Mouse (Mus musculus) intestine, embryonic 16.5 days (tissue): ENCODE measurements around the gene Echs1. TPM values are rescaled to one million over a fixed set of nuclear protein-coding genes. Genes with fewer than 3 reads are reported as not detected.
A peak's percentile ranks its signal among the peaks of the same experiment; 100 is the strongest.

Experiments used
- ATAC-seq: fragments of 200-750 bp; cut with Nextera tagmentation; 2 replicates; pipeline ENCODE4 v1.8.0; 2017; ENCODE audit warnings: moderate TSS enrichment, moderate library complexity
- H3K27ac ChIP-seq: fragments of 300-500 bp; sonication (generic); 2 replicates; pipeline ENCODE4 v1.5.1; 2014; ENCODE audit warnings: mild to moderate bottlenecking, low read length
- H3K27me3 ChIP-seq: fragments of 300-500 bp; sonication (generic); replicated peaks from 2 replicates; pipeline ENCODE4 v1.6.1; 2014; ENCODE audit warnings: low read length, control low read depth, mixed read lengths; ENCODE audit not compliant: control insufficient read depth, insufficient read depth
- H3K36me3 ChIP-seq: fragments of 300-500 bp; sonication (generic); 2 replicates; pipeline ENCODE4 v1.6.1; 2014; ENCODE audit warnings: low read length, control low read depth; ENCODE audit not compliant: control insufficient read depth, insufficient read depth
- H3K4me1 ChIP-seq: fragments of 300-500 bp; sonication (generic); 2 replicates; pipeline ENCODE4 v1.6.1; 2014; ENCODE audit warnings: low read length, control low read depth, mixed read lengths; ENCODE audit not compliant: control insufficient read depth, insufficient read depth
- H3K4me2 ChIP-seq: fragments of 300-500 bp; sonication (generic); 2 replicates; pipeline ENCODE4 v1.6.1; 2014; ENCODE audit warnings: low read depth, low read length, control low read depth
- H3K4me3 ChIP-seq: fragments of 300-500 bp; sonication (generic); 2 replicates; pipeline ENCODE4 v1.5.1; 2014; ENCODE audit warnings: mild to moderate bottlenecking, low read length
- H3K9ac ChIP-seq: fragments of 300-500 bp; sonication (generic); 2 replicates; pipeline ENCODE4 v1.6.1; 2014; ENCODE audit warnings: low read depth, low read length
- H3K9me3 ChIP-seq: fragments of 300-500 bp; sonication (generic); 2 replicates; pipeline ENCODE4 v1.6.1; 2016; ENCODE audit warnings: low read length, control low read depth; ENCODE audit not compliant: control insufficient read depth
- WGBS: fragments of 180-500 bp; shearing (Covaris S2); extraction: QIAGEN DNeasy Blood & Tissue Kit; methylation state at CpG from one replicate; pipeline ENCODE4 v1.1.7; 2014; 5-methylcytosine and 5-hydroxymethylcytosine counted together
- polyA plus RNA-seq: library from polyadenylated mRNA; unstranded; fragments of >200 nt; fragmentation: Nextera tagmentation; extraction: Ambion mirVana; gene quantifications from 2 replicates; pipeline ENCODE4 v1.2.1, GENCODE M21; 2015

The Echs1 gene
- polyA plus RNA-seq, 1 experiment from 2014 or later = 216 TPM

GRCm38 (mm10) chr7:140057413-140058407, 58.6 kb downstream of the Echs1 start:
- H3K4me3 ChIP-seq = peak overlapping the region; percentile 51
- ATAC-seq = peak; percentile 64
- no peak overlapping the region for H3K27ac ChIP-seq
- 4% methylated on average over 53 of the region's 53 CpGs for whole genome bisulfite sequencing
- H3K4me2 ChIP-seq = peak overlapping the region; percentile 82
- peaks cover 71% of the 10 kb centered on the region for H3K27me3 ChIP-seq
- H3K9me3 ChIP-seq = no peaks in the 10 kb centered on the region
- no peaks in the 10 kb centered on the region; the same call in none of the 2 replicates for H3K4me1 ChIP-seq
- no peaks in the 10 kb centered on the region for H3K36me3 ChIP-seq
- peak overlapping the region; percentile 64 for H3K9ac ChIP-seq

Other genes starting within 250 kb of the Echs1 start
- 0.09 and 0.13 TPM in 2 replicates for gene Kndc1, start 221.8 kb downstream of the Echs1 start, polyA plus RNA-seq
- not detected in 2 replicates for gene Utf1, start 172.7 kb downstream of the Echs1 start, polyA plus RNA-seq
- gene 6430531B16Rik, start 137.7 kb downstream of the Echs1 start, polyA plus RNA-seq = 0.13 TPM in 1 of 2 replicates, not detected in the other
- gene Adam8, start 123.9 kb downstream of the Echs1 start, polyA plus RNA-seq = 1.0 and 1.2 TPM in 2 replicates
- 31.7 and 32.8 TPM in 2 replicates for gene Zfp511, start 80.1 kb downstream of the Echs1 start, polyA plus RNA-seq
- 34.3 and 35.3 TPM in 2 replicates for gene Tubgcp2, start 79.8 kb downstream of the Echs1 start, polyA plus RNA-seq
- not detected in 2 replicates for gene Msx3, start 67.4 kb downstream of the Echs1 start, polyA plus RNA-seq
- gene Caly, start 33.9 kb downstream of the Echs1 start, polyA plus RNA-seq = 3.0 and 3.1 TPM in 2 replicates
- gene Prap1, start 23.1 kb downstream of the Echs1 start, polyA plus RNA-seq = 902 and 1,035 TPM in 2 replicates
- 68.2 and 70.7 TPM in 2 replicates for gene Fuom, start 14.0 kb downstream of the Echs1 start, polyA plus RNA-seq
- 38.6 and 41.0 TPM in 2 replicates for gene Paox, start 677 bp downstream of the Echs1 start, polyA plus RNA-seq
- gene Mtg1, start 21.1 kb upstream of the Echs1 start, polyA plus RNA-seq = 31.1 and 33.3 TPM in 2 replicates
- gene Sprn, start 38.4 kb upstream of the Echs1 start, polyA plus RNA-seq = 0.89 and 1.4 TPM in 2 replicates
- not detected in 2 replicates for gene Olfr522, start 48.3 kb upstream of the Echs1 start, polyA plus RNA-seq
- gene Olfr523, start 56.7 kb upstream of the Echs1 start, polyA plus RNA-seq = not detected in 2 replicates
- gene Olfr524, start 89.5 kb upstream of the Echs1 start, polyA plus RNA-seq = not detected in 2 replicates
- 0.21 and 0.37 TPM in 2 replicates for gene Cd163l1, start 101.8 kb upstream of the Echs1 start, polyA plus RNA-seq
- not detected in 2 replicates for gene 5830411N06Rik, start 130.8 kb upstream of the Echs1 start, polyA plus RNA-seq
- gene Olfr525, start 204.4 kb upstream of the Echs1 start, polyA plus RNA-seq = not detected in 2 replicates
- gene Olfr527, start 217.5 kb upstream of the Echs1 start, polyA plus RNA-seq = not detected in 2 replicates
- not detected in 2 replicates for gene Olfr60, start 245.2 kb upstream of the Echs1 start, polyA plus RNA-seq